Mouse (Mus musculus) neural tube, embryonic 11.5 days (tissue): ENCODE data around the gene St8sia2. TPM values are rescaled to one million over a fixed set of nuclear protein-coding genes. Genes with fewer than 3 reads are reported as not detected.

ENCODE experiments used
- ATAC-seq: fragments of 200-750 bp; cut with Nextera tagmentation; 2 replicates; pipeline ENCODE4 v1.8.0; 2017; ENCODE audit warnings: moderate number of reproducible peaks, mild to moderate bottlenecking, moderate TSS enrichment, moderate library complexity; ENCODE audit not compliant: insufficient read depth, low FRiP score, low TSS enrichment
- DNase-seq: peaks from one replicate; pipeline ENCODE4 v3.0.0-alpha.2; 2015; ENCODE audit warnings: low spot score
- H3K27ac ChIP-seq: fragments of 300-500 bp; sonication (generic); 2 replicates; pipeline ENCODE4 v1.5.1; 2014; ENCODE audit warnings: low read depth, mild to moderate bottlenecking, low read length
- H3K27me3 ChIP-seq: fragments of 300-500 bp; sonication (generic); 2 replicates; pipeline ENCODE4 v1.6.1; 2014; ENCODE audit warnings: mild to moderate bottlenecking, low read length, mixed read lengths; ENCODE audit not compliant: control insufficient read depth, insufficient read depth
- H3K36me3 ChIP-seq: fragments of 300-500 bp; sonication (generic); 2 replicates; pipeline ENCODE4 v1.6.1; 2014; ENCODE audit warnings: mild to moderate bottlenecking, low read length, moderate library complexity, mixed read lengths; ENCODE audit not compliant: control insufficient read depth, insufficient read depth
- H3K4me1 ChIP-seq: fragments of 300-500 bp; sonication (generic); 2 replicates; pipeline ENCODE4 v1.6.1; 2014; ENCODE audit warnings: low read length, mixed read lengths; ENCODE audit not compliant: control insufficient read depth, insufficient read depth
- H3K4me2 ChIP-seq: fragments of 300-500 bp; sonication (generic); 2 replicates; pipeline ENCODE4 v1.6.1; 2014; ENCODE audit warnings: low read depth, mild to moderate bottlenecking, moderate library complexity
- H3K4me3 ChIP-seq: fragments of 300-500 bp; sonication (generic); 2 replicates; pipeline ENCODE4 v1.5.1; 2014; ENCODE audit warnings: low read depth, low read length
- H3K9ac ChIP-seq: fragments of 300-500 bp; sonication (generic); 2 replicates; pipeline ENCODE4 v1.6.1; 2014; ENCODE audit warnings: mild to moderate bottlenecking, low read length
- H3K9me3 ChIP-seq: fragments of 300-500 bp; sonication (generic); 2 replicates; pipeline ENCODE4 v1.6.1; 2016; ENCODE audit warnings: low read length; ENCODE audit not compliant: control insufficient read depth
- WGBS: fragments of 180-500 bp; shearing (Covaris S2); extraction: QIAGEN DNeasy Blood & Tissue Kit; methylation state at CpG from one replicate; pipeline ENCODE4 v1.1.7; 2014; 5-methylcytosine and 5-hydroxymethylcytosine counted together
- polyA plus RNA-seq: library from polyadenylated mRNA; unstranded; fragments of >200 nt; fragmentation: Nextera tagmentation; extraction: Ambion mirVana; gene quantifications from 2 replicates; pipeline ENCODE4 v1.2.1, GENCODE M21; 2014

The St8sia2 gene
- polyA plus RNA-seq, 1 experiment from 2014 or later: 51.0 TPM

GRCm38 (mm10) chr7:74025007-74025406 lies 11.5 kb upstream of the St8sia2 start:
- no peak for ATAC-seq
- H3K4me3 ChIP-seq: no peak overlapping the region
- WGBS: 19% methylated on average over 5 of the region's 5 CpGs
- no peaks in the 10 kb centered on the region for H3K9me3 ChIP-seq
- no peaks in the 10 kb centered on the region for H3K27me3 ChIP-seq
- no peaks in the 10 kb centered on the region for H3K4me1 ChIP-seq
- no peak overlapping the region for H3K4me2 ChIP-seq
- H3K36me3 ChIP-seq: no peaks in the 10 kb centered on the region
- no peak overlapping the region for H3K27ac ChIP-seq
- no peak overlapping the region for H3K9ac ChIP-seq
- DNase-seq: peak; percentile 84

GRCm38 (mm10) chr7:74024171-74024570 lies 10.7 kb upstream of the St8sia2 start:
- H3K27ac ChIP-seq: no peak overlapping the region
- no peaks in the 10 kb centered on the region for H3K27me3 ChIP-seq
- no peak overlapping the region for H3K4me3 ChIP-seq
- H3K4me1 ChIP-seq: no peaks in the 10 kb centered on the region
- H3K9me3 ChIP-seq: no peaks in the 10 kb centered on the region
- H3K36me3 ChIP-seq: no peaks in the 10 kb centered on the region
- 54% methylated on average over 3 of the region's 3 CpGs for WGBS
- no peak overlapping the region for H3K4me2 ChIP-seq
- ATAC-seq (no peak), DNase-seq (no peak)
- H3K9ac ChIP-seq: no peak overlapping the region

GRCm38 (mm10) chr7:74022571-74022970 lies 9.1 kb upstream of the St8sia2 start:
- Histone ChIP-seq H3K4me3 (no peak overlapping the region), H3K9me3 (no peaks in the 10 kb centered on the region), H3K9ac (no peak overlapping the region), H3K36me3 (no peaks in the 10 kb centered on the region), H3K27ac (no peak overlapping the region), H3K4me1 (no peaks in the 10 kb centered on the region), H3K27me3 (0 out of 2 replicates have a peak, but pooled peaks cover 2% of the 10 kb centered on the region), H3K4me2 (no peak overlapping the region)
- DNase-seq (no peak), ATAC-seq (no peak)
- 76% methylated on average over 2 of the region's 2 CpGs for WGBS

- H3K27me3 ChIP-seq: 0 out of 2 replicates have a peak, but pooled peaks cover 2% of the 10 kb centered on the region
- H3K9ac ChIP-seq: no peak overlapping the region
- no peak overlapping the region for H3K4me3 ChIP-seq
- H3K36me3 ChIP-seq: no peaks in the 10 kb centered on the region
- H3K9me3 ChIP-seq: no peaks in the 10 kb centered on the region
- no peaks in the 10 kb centered on the region for H3K4me1 ChIP-seq
- H3K4me2 ChIP-seq: no peak overlapping the region
- 83% methylated on average over 6 of the region's 6 CpGs for WGBS
- no peak overlapping the region for H3K27ac ChIP-seq
- DNase-seq (no peak), ATAC-seq (no peak)
Measured at GRCm38 (mm10) chr7:74021771-74022170, 8.3 kb upstream of the St8sia2 start.

- 82% methylated on average over 2 of the region's 2 CpGs for WGBS
- H3K9ac ChIP-seq: no peak overlapping the region
- no peak for DNase-seq
- H3K27ac ChIP-seq: no peak overlapping the region
- no peaks in the 10 kb centered on the region for H3K36me3 ChIP-seq
- no peak overlapping the region for H3K4me3 ChIP-seq
- H3K27me3 ChIP-seq: 0 out of 2 replicates have a peak, but pooled peaks cover 2% of the 10 kb centered on the region
- H3K4me1 ChIP-seq: 0 out of 2 replicates have a peak, but pooled peaks cover 3% of the 10 kb centered on the region
- no peak overlapping the region for H3K4me2 ChIP-seq
- no peaks in the 10 kb centered on the region for H3K9me3 ChIP-seq
- ATAC-seq: no peak
Measured at GRCm38 (mm10) chr7:74016613-74017012, 3.1 kb upstream of the St8sia2 start.

GRCm38 (mm10) chr7:74012858-74013600 lies 461 bp downstream of the St8sia2 start:
- peak; percentile 60 for ATAC-seq
- Histone ChIP-seq H3K27me3 (no peaks in the 10 kb centered on the region), H3K36me3 (no peaks in the 10 kb centered on the region), H3K4me2 (peak overlapping the region; percentile 47), H3K27ac (peak overlapping the region; percentile 92), H3K4me3 (peak overlapping the region; percentile 96), H3K4me1 (peaks cover 18% of the 10 kb centered on the region), H3K9ac (peak overlapping the region; percentile 99), H3K9me3 (no peaks in the 10 kb centered on the region)
- WGBS: under 1% methylated on average over 49 of the region's 70 CpGs
- no peak for DNase-seq

- DNase-seq (peak; percentile 67), ATAC-seq (peak; percentile 39)
- 4% methylated on average over 43 of the region's 43 CpGs for WGBS
- Histone ChIP-seq H3K4me3 (peak overlapping the region; percentile 96), H3K9me3 (no peaks in the 10 kb centered on the region), H3K4me1 (peaks cover 24% of the 10 kb centered on the region), H3K9ac (peak overlapping the region; percentile 99), H3K27ac (peak overlapping the region; percentile 92), H3K4me2 (peak overlapping the region; percentile 47), H3K36me3 (no peaks in the 10 kb centered on the region), H3K27me3 (no peaks in the 10 kb centered on the region)
Measured at GRCm38 (mm10) chr7:74011976-74012857, 1.3 kb downstream of the St8sia2 start.

GRCm38 (mm10) chr7:74008946-74009542 lies 4.4 kb downstream of the St8sia2 start:
- WGBS: 51% methylated on average over 7 of the region's 7 CpGs
- peaks cover 35% of the 10 kb centered on the region for H3K4me1 ChIP-seq
- no peak overlapping the region for H3K4me3 ChIP-seq
- H3K9ac ChIP-seq: no peak overlapping the region
- H3K4me2 ChIP-seq: no peak overlapping the region
- no peaks in the 10 kb centered on the region for H3K27me3 ChIP-seq
- H3K9me3 ChIP-seq: no peaks in the 10 kb centered on the region
- DNase-seq: no peak
- no peak overlapping the region for H3K27ac ChIP-seq
- H3K36me3 ChIP-seq: no peaks in the 10 kb centered on the region
- no peak for ATAC-seq
